Mouse (Mus musculus) frontal cortex, adult 2 months (tissue): ENCODE results near the gene Copz2. TPM values are rescaled to one million over a fixed set of nuclear protein-coding genes. Genes with fewer than 3 reads are reported as not detected.

Source experiments
- DNase-seq, 2 experiments: peaks; one replicate each; pipeline ENCODE4 v3.0.0; 2022; ENCODE audit warnings: low spot score in 1 of 2; ENCODE audit errors: extremely low spot score in 1 of 2
- polyA plus RNA-seq: library from polyadenylated mRNA; depleted of rRNA; stranded (reverse); fragments of >200 nt; gene quantifications from 2 replicates; pipeline ENCODE4 v1.2.3, GENCODE M21; 2012

Gene Copz2
- polyA plus RNA-seq, 1 experiment: 13.3 TPM

- DNase-seq: peak; percentile 80 to 97
Measured at GRCm38 (mm10) chr11:96861878-96862289, 12.2 kb downstream of the Copz2 start.

DNA sequence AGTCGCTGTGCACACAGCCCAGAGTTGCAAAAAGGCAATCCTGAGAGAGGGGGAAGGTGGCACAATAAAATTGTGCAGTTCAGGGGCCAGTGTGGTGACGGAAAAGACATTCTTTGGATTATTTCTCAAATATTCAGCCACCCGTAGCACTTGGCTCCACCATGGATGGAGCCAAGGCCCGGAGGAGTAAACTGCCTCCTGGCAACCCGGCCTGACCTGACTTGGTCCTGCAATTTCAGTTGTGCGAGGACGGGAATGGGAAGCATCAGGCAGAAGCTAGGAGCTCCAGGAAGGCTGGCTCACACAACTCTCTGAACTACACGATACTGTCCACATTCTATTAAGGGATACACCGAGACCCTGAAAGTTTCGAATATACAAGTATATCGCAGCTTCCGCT lies 12.9 kb downstream of the Copz2 start:
- no peak for DNase-seq

GRCm38 (mm10) chr11:96863206-96863995 lies 13.7 kb downstream of the Copz2 start:
- DNase-seq: peak in 1 of 2 experiments; percentile 30

- peak in 1 of 2 experiments; percentile 86 for DNase-seq
Measured at GRCm38 (mm10) chr11:96867149-96867548, 17.5 kb downstream of the Copz2 start.

GRCm38 (mm10) chr11:96872441-96873379 lies 23.0 kb downstream of the Copz2 start:
- peak in 1 of 2 experiments; percentile 45 for DNase-seq

DNA sequence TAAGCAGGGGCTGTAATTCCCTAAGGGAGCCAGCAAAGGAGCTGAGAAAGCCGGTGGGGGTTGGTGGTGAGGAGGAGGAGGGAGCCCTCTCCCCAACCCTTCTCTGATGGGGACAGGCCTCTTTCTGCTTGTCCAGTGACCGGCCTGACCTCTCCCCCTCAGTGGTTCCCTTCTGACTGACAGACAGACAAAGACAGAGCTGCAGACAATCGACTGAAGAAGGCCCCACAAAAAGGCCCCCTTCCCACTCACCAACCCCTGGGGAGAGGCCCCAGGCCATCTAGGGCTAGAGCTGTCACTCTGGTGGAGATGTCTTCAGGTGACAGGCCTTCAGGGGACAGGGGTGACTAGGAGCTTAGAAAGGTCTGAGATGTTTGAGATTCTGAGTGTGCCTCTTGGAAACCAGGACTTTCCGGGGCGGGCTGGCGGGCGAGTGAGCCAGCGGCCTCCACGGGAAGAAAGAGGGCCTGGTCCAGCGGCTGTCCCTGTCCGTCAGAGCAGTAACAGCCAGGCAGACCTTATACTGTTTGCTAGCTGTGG lies 24.0 kb downstream of the Copz2 start:
- peak in 1 of 2 experiments; percentile 15 for DNase-seq

GRCm38 (mm10) chr11:96875270-96875669 lies 25.6 kb downstream of the Copz2 start:
- DNase-seq: no peak

- peak; percentile 58 to 87 for DNase-seq
Measured at GRCm38 (mm10) chr11:96875745-96876144, 26.1 kb downstream of the Copz2 start.

- DNase-seq: peak in 1 of 2 experiments; percentile 49
Measured at GRCm38 (mm10) chr11:96876300-96877040, 26.8 kb downstream of the Copz2 start.

- DNase-seq: no peak
Measured at GRCm38 (mm10) chr11:96877071-96877470, 27.4 kb downstream of the Copz2 start.

GRCm38 (mm10) chr11:96878715-96879114 lies 29.0 kb downstream of the Copz2 start:
- DNase-seq: no peak

GRCm38 (mm10) chr11:96879359-96879758 lies 29.7 kb downstream of the Copz2 start:
- no peak for DNase-seq

- no peak for DNase-seq
Measured at GRCm38 (mm10) chr11:96880296-96880695, 30.6 kb downstream of the Copz2 start.

- DNase-seq: no peak
Measured at GRCm38 (mm10) chr11:96885901-96886340, 36.3 kb downstream of the Copz2 start.

DNA sequence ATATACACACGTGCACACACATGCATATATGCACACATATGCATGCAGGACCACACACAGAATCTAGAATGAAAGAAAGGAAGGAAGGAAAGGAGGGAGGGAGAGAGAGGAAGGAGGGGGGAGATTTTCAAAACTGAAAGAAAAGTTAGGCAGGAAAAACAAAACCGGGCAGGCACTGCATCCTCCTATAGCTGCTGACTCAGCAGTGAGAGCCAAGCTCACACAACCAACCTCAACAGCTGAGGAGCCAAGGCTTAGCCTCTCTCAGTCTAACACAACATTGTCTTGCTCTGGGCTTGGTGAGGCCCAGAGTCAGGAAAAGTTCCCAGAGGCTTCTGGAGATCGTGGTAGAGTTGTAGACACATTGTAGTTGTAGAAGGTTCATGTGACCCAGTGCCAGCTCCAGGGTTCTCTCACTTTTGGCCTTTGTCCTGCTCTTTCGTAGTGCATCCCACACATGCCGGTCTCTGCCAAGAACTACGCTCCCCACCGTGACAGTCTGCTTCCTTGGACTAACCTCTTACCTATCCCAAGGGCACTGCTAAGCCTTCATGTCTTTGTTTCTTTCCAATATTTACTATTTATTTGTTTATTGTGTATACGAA lies 37.4 kb downstream of the Copz2 start:
- DNase-seq: no peak

DNA sequence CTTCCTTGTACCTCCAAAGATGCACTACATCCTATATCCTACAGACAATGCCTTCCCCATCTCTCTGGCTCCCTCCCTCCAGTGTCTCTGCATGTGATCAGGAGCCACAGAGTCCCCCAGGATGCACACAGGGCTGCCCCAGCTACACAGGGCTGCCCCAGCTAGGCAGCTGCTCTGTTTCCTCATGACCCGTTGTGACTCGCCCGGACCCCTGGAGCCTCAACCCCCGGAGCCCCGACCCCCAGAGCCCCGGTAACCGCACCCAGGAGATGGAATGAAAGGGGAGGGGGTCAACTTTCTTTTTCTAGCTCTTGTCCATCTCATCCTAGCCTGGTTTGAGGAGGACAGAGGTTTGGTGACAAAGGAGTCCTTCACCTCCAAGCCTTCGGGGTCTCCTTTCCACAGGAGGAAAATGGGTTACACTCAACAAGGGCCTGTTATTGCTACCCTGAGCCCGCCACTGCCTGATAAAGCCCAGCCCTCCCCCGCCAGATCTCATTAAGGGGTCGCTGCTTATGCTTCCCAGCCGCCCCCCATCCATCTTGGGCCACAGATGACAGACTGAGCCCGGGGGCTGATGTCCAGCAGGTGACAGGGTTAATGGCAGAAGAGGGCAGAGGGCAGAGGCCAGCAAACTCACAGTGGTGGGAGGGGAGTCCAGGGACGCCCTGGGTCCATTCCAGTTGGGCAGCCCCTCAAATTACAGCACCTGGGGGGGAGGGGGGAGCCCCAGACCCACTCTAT lies 42.3 kb downstream of the Copz2 start:
- no peak for DNase-seq

GRCm38 (mm10) chr11:96893203-96893842 lies 43.7 kb downstream of the Copz2 start:
- no peak for DNase-seq

DNA sequence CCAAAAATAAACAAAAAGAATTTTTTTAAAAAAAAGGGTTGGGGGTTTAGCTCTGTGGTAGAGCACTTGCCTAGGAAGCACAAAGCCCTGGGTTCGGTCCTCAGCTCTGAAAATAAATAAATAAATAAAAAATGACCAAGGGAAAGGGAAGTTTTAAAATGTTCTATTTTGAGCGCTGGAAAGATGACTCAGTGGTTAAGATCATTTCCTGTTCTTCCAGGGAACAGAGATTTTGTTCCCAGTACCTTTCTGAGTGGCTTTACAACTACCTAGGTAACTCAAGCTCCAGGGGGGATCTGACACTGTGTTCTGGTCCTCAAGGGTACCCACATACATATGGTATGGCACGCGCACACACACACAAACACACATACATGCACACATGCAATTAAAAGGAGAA lies 46.2 kb downstream of the Copz2 start:
- no peak for DNase-seq
